Mouse (Mus musculus): ENCODE measurements around the gene Ercc2. TPM values are rescaled to one million over a fixed set of nuclear protein-coding genes. Genes with fewer than 3 reads are reported as not detected.
A peak's percentile ranks its signal among the peaks of the same experiment; 100 is the strongest.

Ercc2 gene
- 1 to 10 TPM; 8.5 to 9.8 TPM for total RNA-seq (2021)
- long read RNA-seq, experiment 1, partial matches to known transcripts: 1 of 5 reads
- long read RNA-seq, experiment 1, other reads (novel, unspliced or antisense): 2 of 5 reads
- long read RNA-seq, experiment 2, partial matches to known transcripts: 1 of 6 reads
- long read RNA-seq, experiment 2, other reads (novel, unspliced or antisense): 4 of 6 reads

DNA sequence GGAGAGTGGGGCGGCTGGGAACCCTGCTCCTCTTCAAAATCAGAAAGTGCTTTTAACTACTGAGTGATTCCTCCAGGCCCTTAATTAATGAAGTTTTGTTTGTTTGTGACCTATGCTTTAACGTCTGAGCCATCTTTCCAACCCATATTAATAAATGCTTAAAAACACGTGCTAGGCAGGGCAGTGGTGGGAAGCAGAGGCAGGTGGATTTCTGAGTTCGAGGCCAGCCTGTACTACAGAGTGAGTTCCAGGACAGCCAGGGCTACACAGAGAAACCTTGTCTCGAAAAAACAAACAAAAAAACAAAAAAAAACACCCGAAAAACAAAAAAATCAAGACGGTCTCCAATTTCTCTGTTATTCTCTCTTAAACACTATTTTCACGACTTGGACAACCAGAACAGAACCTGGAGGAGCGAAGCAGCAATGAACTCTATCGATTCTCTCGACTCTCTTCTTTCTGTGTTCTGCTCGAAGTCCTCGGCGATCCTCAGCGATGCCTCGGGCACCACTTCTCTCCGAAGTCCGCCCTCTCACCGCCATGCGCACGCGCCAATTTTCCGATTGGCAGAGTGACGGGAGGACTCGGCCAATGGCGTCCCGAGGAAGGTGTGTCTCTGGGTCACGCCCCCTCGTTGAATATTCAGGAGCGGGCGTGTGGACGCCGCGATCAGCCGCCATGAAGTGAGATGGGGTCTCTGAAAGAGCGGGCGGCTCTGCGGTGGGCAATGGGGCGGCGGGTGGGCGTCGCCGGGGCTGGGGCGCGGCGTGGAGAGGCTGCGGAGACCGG lies at the start of gene Ercc2:
Gene Ercc2, plus strand, starts transcription at position 634 of the 789 bp plus-strand sequence.
- intact Hi-C loops (cut with DNase I): no loop called here
- DNase-seq: peak; percentile 97 to 100

DNA sequence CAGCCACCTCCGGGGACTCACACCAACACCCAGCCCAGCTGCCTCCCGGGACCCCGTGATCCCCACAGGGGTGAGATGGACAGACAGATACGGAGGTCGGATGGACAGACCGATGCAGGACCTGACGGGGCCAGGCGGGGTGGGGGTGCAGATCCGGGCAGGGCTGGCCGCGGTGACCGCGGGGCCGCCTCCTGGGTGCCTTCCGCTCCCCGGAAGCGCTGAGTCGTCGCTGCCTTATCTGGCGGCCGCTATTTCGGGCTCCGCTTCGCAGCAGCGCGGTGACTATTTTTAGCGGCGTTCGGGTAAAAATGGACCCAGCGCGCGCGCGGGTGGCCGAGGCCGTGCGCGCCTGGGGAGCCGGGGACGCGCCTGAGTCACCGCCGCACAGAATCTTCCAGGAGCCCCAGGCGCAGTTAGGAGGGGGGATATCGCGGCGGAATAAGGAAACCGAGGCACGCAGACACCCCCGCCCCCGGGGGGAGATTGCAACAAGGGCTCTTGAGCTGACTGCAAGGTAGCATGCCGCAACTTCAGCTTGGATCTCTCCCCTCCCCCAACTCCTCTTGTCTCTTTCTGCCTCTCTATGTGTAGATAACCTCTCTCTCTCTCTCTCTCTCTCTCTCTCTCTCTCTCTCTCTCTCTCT lies 49.0 kb upstream of the Ercc2 start:
- peak; percentile 72 to 74 for DNase-seq
- intact Hi-C loops (cut with DNase I): no loop called here

DNA sequence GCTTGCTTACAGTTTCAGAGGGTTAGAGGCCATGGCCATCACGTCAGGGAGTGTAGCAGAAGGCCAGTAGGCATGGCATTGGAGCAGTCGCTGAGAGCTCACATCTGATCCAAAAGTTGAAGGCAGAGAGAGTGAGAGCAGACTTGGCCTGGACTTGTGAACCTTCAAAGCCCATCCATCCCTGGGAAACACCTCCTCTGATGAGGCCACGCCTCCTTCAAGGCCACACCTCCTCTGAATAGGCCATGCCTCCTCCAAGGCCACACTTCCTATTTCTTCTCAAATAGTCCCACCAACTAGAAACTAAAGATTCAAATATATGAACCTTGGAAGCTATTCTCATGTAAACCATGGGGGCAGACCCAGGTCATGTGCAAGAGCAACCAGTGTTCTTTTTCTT lies 46.2 kb upstream of the Ercc2 start:
- DNase-seq: no peak
- intact Hi-C loops (cut with DNase I): no loop called here

DNA sequence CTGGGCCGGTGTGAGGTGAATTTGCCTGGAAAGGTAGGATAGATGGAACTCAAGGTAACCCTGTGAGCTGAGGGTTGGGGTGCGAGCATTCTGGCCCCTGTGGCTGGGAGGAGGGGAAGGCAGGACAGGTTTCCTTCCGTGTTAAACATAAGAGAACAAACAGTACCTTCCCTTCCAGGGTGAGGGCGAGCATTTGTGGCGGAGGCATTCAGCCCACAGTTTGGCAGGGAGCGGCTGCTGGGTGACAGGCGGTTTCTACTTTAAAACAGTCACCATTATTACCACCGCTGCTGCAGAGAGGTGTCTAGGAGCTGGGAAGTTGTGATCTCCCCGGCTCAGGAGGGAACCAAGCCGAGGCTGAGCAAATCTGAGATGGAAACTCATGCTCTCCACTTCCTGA lies 44.7 kb upstream of the Ercc2 start:
- intact Hi-C loops (cut with DNase I): no loop called here
- no peak for DNase-seq

DNA sequence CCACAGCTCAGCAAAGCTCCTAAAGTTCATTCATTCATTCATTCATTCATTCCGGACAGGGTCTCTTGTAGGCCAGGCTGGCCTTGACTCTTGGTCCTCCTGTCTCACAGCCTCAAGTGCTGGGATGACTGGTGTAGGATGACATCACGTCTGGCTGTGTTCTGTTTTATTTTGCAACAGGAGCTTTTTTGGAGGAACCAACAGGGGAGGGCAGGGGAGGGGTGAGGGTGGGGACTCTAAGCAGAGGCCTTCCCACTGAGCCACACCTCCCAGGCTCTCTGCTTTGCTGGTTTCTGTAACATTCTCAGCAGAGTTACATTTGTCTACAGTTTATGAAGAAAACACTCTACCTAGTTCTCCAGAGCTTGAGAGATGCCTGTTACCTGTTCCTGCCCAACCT lies 43.8 kb upstream of the Ercc2 start:
- intact Hi-C loops (cut with DNase I): no loop called here
- DNase-seq: no peak

DNA sequence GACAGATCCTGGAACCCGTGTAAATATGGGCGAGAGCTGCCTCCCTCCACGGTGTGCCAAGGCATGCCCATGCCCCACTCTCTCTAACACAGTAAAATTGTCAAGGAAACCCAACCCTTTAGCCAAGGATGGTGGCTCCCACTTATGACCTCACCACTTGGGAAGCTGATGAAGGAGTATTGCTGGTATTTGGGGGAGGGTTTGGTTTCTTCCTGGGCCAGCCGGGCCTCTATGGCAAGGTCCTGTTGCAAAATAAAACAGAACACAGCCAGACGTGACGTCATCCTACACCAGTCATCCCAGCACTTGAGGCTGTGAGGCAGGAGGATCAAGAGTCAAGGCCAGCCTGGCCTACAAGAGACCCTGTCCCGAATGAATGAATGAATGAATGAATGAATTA lies 43.2 kb upstream of the Ercc2 start:
- no peak for DNase-seq
- intact Hi-C loops (cut with DNase I): no loop called here

DNA sequence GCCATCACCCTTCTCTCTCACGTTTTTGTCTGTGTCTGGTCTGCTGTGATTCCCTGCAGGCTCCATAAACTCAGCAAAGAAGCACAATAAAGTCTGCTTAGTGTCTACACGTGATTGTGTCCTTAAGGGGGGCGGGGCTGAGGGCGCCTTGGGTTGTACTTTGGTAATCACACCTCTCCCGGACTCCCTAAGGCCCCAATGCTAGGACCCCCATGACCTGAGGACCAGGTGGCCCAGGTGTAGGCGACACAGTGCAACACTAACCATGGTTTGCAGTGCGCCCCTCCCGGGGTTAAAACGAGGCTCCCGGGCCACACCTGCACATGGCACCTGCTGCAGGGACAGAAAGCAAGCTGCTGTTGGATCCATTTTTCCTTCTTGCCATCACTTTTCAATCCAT lies 40.6 kb upstream of the Ercc2 start:
- intact Hi-C loops (cut with DNase I): loop anchor here (5.0 kb wide), 1 partner anchor 164 kb away; the partner anchor contains the start of gene Eml2
- DNase-seq: no peak

DNA sequence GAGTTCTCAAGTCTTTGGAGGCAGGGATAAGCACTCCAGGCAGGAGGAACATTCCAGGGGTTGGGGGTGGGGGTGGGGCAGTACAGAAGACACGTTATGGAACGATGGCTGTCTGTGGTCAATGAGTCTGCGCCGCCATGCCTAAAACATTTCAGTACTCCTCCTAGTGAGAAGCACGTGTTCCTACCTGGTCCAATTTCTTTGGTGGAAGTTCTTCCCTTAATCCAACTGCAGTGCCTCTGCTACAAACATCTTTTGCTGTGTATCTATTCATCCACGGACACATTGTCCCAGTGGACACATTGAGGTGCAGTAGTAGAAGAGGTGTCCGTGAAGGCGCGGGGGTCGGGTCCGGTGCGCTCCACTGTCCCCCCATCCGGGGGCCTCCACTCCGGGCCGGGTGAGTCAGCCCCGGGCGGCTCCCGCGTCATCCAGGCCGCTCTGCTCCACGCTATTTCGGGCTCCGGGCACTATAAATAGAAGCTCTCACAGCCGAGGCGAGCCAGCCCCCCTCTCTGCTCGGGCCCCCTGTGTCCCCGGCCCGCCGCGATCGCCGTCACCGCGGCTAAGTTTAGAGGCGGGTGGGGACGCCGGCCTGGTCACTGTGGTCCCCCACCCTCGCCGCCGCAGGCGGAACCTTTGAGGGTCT lies 39.9 kb upstream of the Ercc2 start:
- intact Hi-C loops (cut with DNase I): loop anchor here (5.0 kb wide), 1 partner anchor 165 kb away; the partner anchor contains the start of gene Eml2
- DNase-seq: peak in 1 of 2 experiments; percentile 40

DNA sequence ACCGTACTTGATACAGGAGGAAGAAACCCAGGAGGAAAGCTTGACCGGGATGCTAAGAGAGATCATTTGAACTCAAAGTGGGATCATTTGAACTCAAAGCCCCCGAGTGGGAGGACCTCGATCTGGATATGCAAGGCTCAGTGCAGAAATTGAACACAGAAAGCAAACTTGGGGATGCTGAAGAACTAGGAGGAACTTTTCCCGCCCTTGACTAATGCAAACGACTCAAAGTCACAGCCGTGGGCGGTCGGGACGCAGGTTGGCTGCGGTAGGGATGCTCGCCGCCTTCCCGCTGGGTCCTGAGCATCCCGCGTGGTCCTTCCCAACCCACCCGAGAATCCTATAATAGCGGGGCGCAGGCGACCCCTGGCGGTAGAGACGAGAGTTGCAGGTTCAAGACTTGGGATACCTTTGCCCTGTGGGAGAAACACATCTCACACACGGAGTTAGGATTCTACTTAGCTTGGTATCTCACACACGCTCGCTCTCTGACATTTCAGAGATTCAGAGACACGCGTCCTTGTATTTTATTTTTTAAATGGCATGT lies 39.3 kb upstream of the Ercc2 start:
- peak; percentile 86 to 89 for DNase-seq
- intact Hi-C loops (cut with DNase I): loop anchor here (1.0 to 5.0 kb wide), 2 partner anchors 42 to 165 kb away; partner anchors contain the start of gene Eml2

DNA sequence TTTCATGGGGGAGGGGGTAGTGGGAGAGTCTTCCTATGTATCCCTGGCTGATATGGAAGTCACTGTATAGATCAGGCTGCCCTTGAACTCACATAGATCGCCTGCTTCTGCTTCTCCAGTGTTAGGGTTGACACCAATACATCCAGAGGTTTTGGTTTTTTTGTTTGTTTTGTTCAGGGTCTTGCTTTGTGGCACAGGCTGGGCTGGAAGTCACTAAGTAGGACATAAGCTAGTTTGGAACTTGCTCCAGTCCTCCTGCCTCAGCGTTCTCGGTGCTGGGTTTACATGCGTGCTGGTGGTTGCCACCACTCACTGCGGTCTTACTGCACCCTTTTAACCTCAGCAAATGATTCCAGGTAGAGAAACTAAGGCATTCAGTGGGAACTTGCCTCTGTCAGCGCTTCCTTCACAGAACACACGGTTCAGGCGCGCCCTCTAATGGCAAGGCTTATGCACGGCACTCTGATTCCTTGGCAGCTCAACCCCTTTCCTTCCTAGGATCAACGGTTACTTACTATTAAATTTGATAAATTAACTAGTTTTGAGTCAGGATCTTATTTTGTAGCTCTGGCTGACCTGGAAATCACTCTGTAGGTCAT lies 38.5 kb upstream of the Ercc2 start:
- DNase-seq: peak; percentile 67 to 71
- intact Hi-C loops (cut with DNase I): loop anchor here (1.0 to 5.0 kb wide), 2 partner anchors 43 to 166 kb away; partner anchors contain the start of gene Eml2

DNA sequence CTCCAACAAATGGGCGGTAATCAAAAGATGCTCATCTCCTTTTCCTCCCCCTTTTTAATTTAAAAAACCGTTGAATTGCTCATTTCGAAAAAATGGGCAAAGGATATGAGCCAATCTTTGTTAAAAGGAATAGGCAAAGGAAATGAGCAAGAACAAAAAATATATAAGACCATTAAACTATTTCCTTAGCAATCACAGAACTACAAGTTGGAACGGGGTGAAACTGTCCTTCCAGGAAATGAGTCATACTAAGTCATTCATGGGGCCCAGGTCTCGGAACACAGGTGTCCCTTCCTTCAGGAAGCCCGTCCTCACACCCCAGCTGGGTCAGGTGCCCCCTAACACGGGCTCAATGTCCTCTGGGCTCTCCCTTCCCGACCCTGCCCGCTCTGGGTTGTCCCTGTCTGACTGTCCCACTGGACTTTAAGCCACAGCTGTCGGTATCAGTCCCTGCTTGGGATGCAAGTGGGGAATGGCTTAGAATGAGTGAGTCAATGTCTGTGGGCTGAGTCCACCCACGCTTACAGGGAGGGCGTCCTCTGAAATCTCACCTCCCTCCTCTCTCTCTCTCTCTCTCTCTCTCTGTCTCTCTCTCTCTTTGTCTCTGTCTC lies 37.5 kb upstream of the Ercc2 start, which contains the start of gene Ercc1:
Gene Ercc1, plus strand, starts transcription at position 542 of the 611 bp plus-strand sequence.
- intact Hi-C loops (cut with DNase I): loop anchor here (5.0 kb wide), 1 partner anchor 167 kb away; the partner anchor contains the start of gene Eml2
- DNase-seq: peak in 1 of 2 experiments; percentile 10

DNA sequence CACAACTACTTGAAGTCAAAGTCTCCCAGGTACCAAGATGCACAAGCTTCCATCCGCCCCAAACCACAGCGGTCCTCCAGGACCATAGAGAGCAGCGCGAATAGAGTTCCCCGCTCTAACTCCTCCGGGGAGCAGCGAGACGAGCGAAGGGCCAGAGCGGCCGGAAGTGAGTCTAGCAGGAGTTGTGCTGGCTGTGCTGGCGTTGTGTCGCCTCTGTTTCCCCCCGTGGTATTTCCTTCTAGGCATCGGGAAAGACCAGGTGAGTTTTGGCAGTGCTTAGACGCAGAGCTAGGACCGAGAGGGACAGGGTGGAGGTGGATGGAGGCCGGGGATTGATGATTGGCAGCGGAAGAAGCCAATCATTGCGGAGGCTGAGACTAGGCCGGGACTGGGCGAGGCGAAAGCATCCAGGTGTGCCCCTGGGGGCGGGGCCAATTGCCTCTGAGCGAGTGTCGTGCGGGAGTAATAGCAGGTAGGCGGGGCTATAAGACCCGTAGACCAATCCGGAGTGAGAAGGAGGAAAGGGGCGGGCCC lies 36.8 kb upstream of the Ercc2 start:
- peak; percentile 87 to 93 for DNase-seq
- intact Hi-C loops (cut with DNase I): loop anchor here (5.0 kb wide), 1 partner anchor 168 kb away; the partner anchor contains the start of gene Eml2

DNA sequence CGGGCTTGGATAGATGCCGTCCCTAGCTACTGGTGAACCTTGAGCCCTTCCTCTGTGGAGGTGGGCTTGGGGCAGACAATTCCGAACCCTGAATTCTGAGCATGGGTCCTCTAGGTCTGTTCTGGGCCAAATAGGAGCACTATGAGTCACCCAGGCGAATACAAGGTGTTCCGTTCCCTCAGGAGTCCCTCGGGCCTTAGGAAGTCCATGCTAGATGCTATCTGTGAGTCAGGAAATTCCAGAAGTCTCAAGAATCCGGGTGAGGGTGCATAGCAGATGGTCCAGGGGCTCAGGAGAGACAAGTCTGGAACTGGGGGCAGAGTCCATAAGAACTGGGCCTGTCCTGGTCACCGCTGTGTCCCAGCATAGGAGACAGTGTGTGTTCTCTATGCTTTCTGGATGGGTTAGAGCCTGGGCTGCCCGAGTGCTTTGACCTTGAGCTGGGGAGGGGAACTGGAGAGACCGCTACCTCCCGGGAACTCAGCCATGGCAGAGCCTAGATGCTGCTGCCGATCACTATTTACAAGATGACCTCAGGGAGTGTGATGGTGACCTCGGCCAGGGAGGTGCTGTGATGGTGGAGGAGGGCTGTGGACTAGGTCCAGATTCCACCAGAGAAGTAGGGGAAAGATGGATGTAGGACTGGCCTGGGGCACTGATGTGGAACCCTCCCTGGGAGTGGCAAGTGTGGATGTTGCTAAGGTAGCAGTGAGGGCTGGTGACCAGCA lies 32.5 kb upstream of the Ercc2 start:
- peak in 1 of 2 experiments; percentile 4 for DNase-seq
- intact Hi-C loops (cut with DNase I): no loop called here

DNA sequence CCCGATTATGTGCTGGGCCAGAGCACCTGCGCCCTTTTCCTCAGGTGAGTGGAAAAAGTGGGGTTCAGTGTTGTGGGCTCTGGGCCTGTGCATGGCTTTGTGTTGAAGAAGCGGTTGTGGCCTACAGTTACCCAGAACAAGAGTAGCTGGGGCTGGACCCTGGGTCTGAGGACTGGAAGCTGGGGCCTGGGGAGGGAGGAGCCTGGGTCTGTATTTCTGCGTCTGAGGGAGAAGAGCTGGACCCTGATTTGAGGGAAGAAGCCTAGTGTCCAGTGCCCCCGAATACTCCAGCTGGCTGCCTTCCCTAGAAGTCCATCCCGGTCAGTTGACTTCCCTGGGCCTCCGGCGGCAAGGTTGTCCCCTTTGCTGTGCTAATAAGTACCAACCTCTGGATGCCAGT lies 31.6 kb upstream of the Ercc2 start:
- intact Hi-C loops (cut with DNase I): no loop called here
- peak in 1 of 2 experiments; percentile 3 for DNase-seq

DNA sequence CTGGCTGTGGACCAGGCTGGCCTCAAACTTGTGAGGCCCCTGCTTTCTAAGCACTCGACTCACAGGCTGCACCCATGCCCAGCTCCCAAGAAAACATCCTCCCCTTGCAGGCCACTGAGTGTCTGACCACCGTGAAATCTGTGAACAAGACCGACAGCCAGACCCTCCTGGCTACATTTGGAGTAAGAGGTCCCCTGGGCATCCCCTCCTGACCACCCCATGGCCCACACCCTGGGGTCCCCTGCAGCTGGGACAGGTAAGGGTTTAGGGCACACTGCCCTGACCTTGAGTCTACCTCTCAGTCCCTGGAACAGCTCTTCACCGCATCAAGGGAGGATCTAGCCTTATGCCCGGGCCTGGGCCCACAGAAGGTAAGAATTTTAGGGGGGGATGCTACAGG lies 26.8 kb upstream of the Ercc2 start:
- intact Hi-C loops (cut with DNase I): no loop called here
- DNase-seq: no peak

DNA sequence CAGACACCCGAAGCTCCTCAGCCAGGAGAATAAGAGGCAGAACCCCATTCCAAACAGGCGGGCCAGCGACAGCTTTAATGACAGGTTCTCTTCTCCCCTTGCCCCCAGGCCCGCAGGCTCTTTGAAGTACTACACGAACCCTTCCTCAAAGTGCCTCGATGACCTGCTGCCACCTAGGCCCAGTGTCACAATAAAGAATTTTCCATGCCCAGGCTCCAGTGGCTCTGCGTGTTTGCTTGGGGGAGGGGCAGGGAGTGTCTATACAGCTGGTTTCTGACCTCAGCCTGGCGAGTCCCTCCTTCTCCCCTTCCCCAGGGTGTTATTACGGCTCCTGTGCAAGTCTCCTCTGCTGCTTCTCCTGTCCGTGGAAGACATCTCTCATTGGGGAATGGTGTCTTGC lies 25.5 kb upstream of the Ercc2 start:
- intact Hi-C loops (cut with DNase I): no loop called here
- peak in 1 of 2 experiments; percentile 2 for DNase-seq

DNA sequence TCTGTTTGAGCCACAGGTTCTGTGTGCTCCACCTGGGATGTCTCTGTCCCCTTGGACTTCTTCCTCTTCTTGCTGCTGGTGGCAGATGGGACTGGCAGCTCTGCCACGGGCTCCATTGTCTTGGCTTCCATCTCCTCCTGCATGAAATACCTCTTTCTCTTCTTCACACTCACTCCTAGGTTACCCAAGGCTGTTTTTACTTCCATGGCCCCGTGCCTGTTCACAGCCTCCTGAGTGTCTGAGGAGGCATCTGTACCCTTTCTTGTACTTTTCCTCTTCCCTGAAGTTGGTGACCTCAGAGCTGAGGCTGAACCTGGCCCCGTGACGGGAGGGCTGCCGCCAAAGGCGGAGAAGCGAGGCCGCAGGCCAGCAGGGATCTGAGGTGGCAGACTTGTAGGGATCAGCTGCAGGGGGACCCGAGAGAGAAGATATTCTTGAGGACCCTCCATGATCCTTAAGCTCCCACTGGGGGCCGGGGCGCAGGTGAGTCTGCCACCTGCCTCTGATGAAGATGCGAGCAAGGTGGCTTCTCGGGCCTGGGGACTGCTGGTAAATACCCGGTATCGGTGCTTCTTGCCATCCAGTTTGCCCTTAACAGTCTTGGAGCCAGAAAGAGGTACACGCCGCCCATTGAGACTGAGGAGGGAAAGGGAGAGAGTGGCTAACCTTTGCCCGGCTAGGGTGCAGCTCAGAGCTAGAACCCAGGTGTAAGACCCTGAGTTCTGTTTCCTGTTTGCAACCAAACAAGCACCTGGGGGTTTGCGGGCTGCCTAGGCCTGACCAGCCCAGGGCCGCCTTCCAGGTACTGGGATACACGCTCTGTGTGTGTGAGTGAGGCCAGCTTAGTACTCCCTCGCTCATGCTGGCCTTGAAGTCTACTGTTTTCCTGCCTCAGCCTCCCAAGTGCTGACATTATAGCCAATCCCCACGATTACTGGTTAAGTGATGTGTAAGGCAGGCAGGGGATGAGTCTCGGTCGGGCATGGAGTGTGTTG lies 24.1 kb upstream of the Ercc2 start:
- intact Hi-C loops (cut with DNase I): no loop called here
- DNase-seq: peak in 1 of 2 experiments; percentile 2

Data from gastrocnemius, postnatal 36 days (tissue).